In genomic region chr5:52670745-52671144, GRCm38 (mm10) we compare ENCODE assay signal across 23 mouse cellular contexts. TPM values are rescaled to one million over a fixed set of nuclear protein-coding genes. Genes with fewer than 3 reads are reported as not detected.
A peak's percentile ranks its signal among the peaks of the same experiment; 100 is the strongest.
DNase-seq lines count a peak whose midpoint lies in the region; ATAC-seq and TF ChIP-seq lines count a peak whose summit lies in the region.
"Had no signal": no experiment of that assay in that cellular context is flagged by ENCODE, and none has a peak within 500 bp of the region (broad histone marks: within the 10 kb centered on the region; RNA-seq: fewer than 3 reads in every experiment).

No protein-coding gene starts in this region.

- H3K27ac ChIP-seq in liver, adult 2 months (replicated peaks; ENCODE audit: insufficient read depth, low read depth, low read length): peak overlapping the region; percentile 98
- H3K27ac ChIP-seq in liver, embryonic 11.5 days (ENCODE audit: low read depth, low read length): no peak overlapping the region
- H3K27ac ChIP-seq in liver, embryonic 15.5 days (replicated peaks): no peak overlapping the region
- H3K27ac ChIP-seq in liver, postnatal 0 days (ENCODE audit: low read depth): peak overlapping the region; percentile 51; the same call in 1 of the 2 replicates
- H3K27ac ChIP-seq: embryonic facial prominence, embryonic 13.5 days; embryonic facial prominence, embryonic 15.5 days; forebrain, embryonic 10.5 days; forebrain, embryonic 12.5 days had no signal

- TF ChIP-seq POLR2A in liver, adult 2 months (IDR thresholded peaks at IDR 0.05; ENCODE audit: extremely low read depth, insufficient read depth, low read length): no peak
- TF ChIP-seq POLR2A in lung, adult 2 months (IDR thresholded peaks at IDR 0.05; ENCODE audit: borderline replicate concordance, extremely low read depth, low read depth, low read length): no peak

- no peak overlapping the region for H3K4me2 ChIP-seq in liver, embryonic 11.5 days
- H3K4me2 ChIP-seq in liver, embryonic 15.5 days: no peak overlapping the region
- no peak overlapping the region for H3K4me2 ChIP-seq in liver, postnatal 0 days (ENCODE audit: low read depth, low read length)
- H3K4me2 ChIP-seq: embryonic facial prominence, embryonic 13.5 days; embryonic facial prominence, embryonic 15.5 days; forebrain, embryonic 12.5 days had no signal

- TF ChIP-seq CTCF in liver, adult 2 months (IDR thresholded peaks at IDR 0.05; ENCODE audit: low read depth, low read length): no peak
- TF ChIP-seq CTCF in liver, postnatal 0 days (IDR thresholded peaks at IDR 0.05; ENCODE audit: low read depth): no peak
- TF ChIP-seq CTCF in lung, adult 2 months (IDR thresholded peaks at IDR 0.05; ENCODE audit: insufficient read depth, low read length): no peak

- ATAC-seq in liver, embryonic 11.5 days (replicated peaks; ENCODE audit: low FRiP score): no peak
- peak; percentile 17; the same call in 1 of the 2 replicates for ATAC-seq in liver, embryonic 15.5 days (ENCODE audit: insufficient read depth)
- ATAC-seq in liver, postnatal 0 days: peak; percentile 69
- ATAC-seq: forebrain, embryonic 14.5 days; forebrain, embryonic 16.5 days had no signal

- no peaks in the 10 kb centered on the region for H3K27me3 ChIP-seq in liver, adult 2 months (ENCODE audit: control insufficient read depth, insufficient read depth, low read length)
- H3K27me3 ChIP-seq in liver, embryonic 11.5 days (replicated peaks; ENCODE audit: control insufficient read depth, insufficient read depth, low read length): no peaks in the 10 kb centered on the region
- H3K27me3 ChIP-seq in liver, embryonic 15.5 days: peaks cover 27% of the 10 kb centered on the region
- no peaks in the 10 kb centered on the region for H3K27me3 ChIP-seq in liver, postnatal 0 days (ENCODE audit: insufficient read depth, low read length)
- H3K27me3 ChIP-seq: embryonic facial prominence, embryonic 15.5 days; forebrain, embryonic 12.5 days had no signal

- H3K4me1 ChIP-seq in liver, adult 2 months (ENCODE audit: control insufficient read depth, insufficient read depth, low read length): peaks cover 25% of the 10 kb centered on the region
- H3K4me1 ChIP-seq in liver, embryonic 11.5 days (replicated peaks; ENCODE audit: control insufficient read depth, insufficient read depth, low read length): 0 out of 2 replicates have a peak, but pooled peaks cover 5% of the 10 kb centered on the region
- H3K4me1 ChIP-seq in liver, embryonic 15.5 days (replicated peaks): peaks cover 23% of the 10 kb centered on the region
- peaks cover 15% of the 10 kb centered on the region for H3K4me1 ChIP-seq in liver, postnatal 0 days (ENCODE audit: insufficient read depth)
- no peaks in the 10 kb centered on the region; the same call in 1 of the 2 replicates for H3K4me1 ChIP-seq in lung, adult 2 months (ENCODE audit: control insufficient read depth, insufficient read depth, low read length)

- H3K9ac ChIP-seq in liver, adult 2 months (ENCODE audit: low read depth, low read length): no peak overlapping the region
- H3K9ac ChIP-seq in liver, embryonic 11.5 days (ENCODE audit: low read depth, low read length): no peak overlapping the region
- H3K9ac ChIP-seq in liver, embryonic 15.5 days: no peak overlapping the region
- no peak overlapping the region for H3K9ac ChIP-seq in liver, postnatal 0 days (replicated peaks)
- H3K9ac ChIP-seq: embryonic facial prominence, embryonic 13.5 days; embryonic facial prominence, embryonic 15.5 days; forebrain, embryonic 12.5 days had no signal

- WGBS in liver, adult 2 months: 29% methylated on average over 3 of the region's 3 CpGs
- WGBS in liver, embryonic 11.5 days: 83% methylated on average over 3 of the region's 3 CpGs
- 70% methylated on average over 3 of the region's 3 CpGs for WGBS in liver, embryonic 15.5 days (ENCODE audit: insufficient replicate concordance)
- WGBS in liver, postnatal 0 days (ENCODE audit: insufficient replicate concordance): 58% methylated on average over 3 of the region's 3 CpGs
- 79% methylated on average over 3 of the region's 3 CpGs for WGBS in lung, adult 2 months

- peaks cover 3% of the 10 kb centered on the region; the same call in 1 of the 2 replicates for H3K79me2 ChIP-seq in liver, adult 2 months (ENCODE audit: control insufficient read depth, insufficient read depth, low read length)

- H3K9me3 ChIP-seq in liver, embryonic 11.5 days (ENCODE audit: control insufficient read depth, low read length): no peaks in the 10 kb centered on the region
- no peaks in the 10 kb centered on the region for H3K9me3 ChIP-seq in liver, embryonic 15.5 days (replicated peaks)
- H3K9me3 ChIP-seq in liver, postnatal 0 days (ENCODE audit: low read length): no peaks in the 10 kb centered on the region
- H3K9me3 ChIP-seq: embryonic facial prominence, embryonic 13.5 days; embryonic facial prominence, embryonic 15.5 days; forebrain, embryonic 10.5 days; forebrain, embryonic 12.5 days had no signal

- TF ChIP-seq EP300 in liver, postnatal 0 days (IDR thresholded peaks at IDR 0.05; ENCODE audit: low read depth): no peak

- peaks cover 8% of the 10 kb centered on the region for H3K36me3 ChIP-seq in liver, adult 2 months (ENCODE audit: control insufficient read depth, insufficient read depth, low read length)
- no peaks in the 10 kb centered on the region; the same call in 1 of the 2 replicates for H3K36me3 ChIP-seq in liver, embryonic 11.5 days (ENCODE audit: control insufficient read depth, insufficient read depth, low read length)
- H3K36me3 ChIP-seq in liver, embryonic 15.5 days (replicated peaks): peaks cover 3% of the 10 kb centered on the region
- no peaks in the 10 kb centered on the region; the same call in 1 of the 2 replicates for H3K36me3 ChIP-seq in liver, postnatal 0 days (replicated peaks; ENCODE audit: insufficient read depth, low read length)
- H3K36me3 ChIP-seq: embryonic facial prominence, embryonic 13.5 days; forebrain, embryonic 12.5 days had no signal

- no peak overlapping the region for H3K4me3 ChIP-seq in liver, adult 2 months (ENCODE audit: insufficient read depth, low read depth, low read length)
- no peak overlapping the region for H3K4me3 ChIP-seq in liver, embryonic 11.5 days (ENCODE audit: low read depth, low read length)
- no peak overlapping the region for H3K4me3 ChIP-seq in liver, embryonic 15.5 days (replicated peaks)
- H3K4me3 ChIP-seq in liver, postnatal 0 days (ENCODE audit: low read depth, low read length): no peak overlapping the region
- no peak overlapping the region for H3K4me3 ChIP-seq in lung, adult 2 months (replicated peaks; ENCODE audit: extremely low read depth, low read depth, low read length)
- H3K4me3 ChIP-seq: embryonic facial prominence, embryonic 13.5 days; embryonic facial prominence, embryonic 15.5 days; erythroblast, embryonic 14.5 days; forebrain, embryonic 10.5 days; forebrain, embryonic 12.5 days had no signal

- peak; percentile 98 for DNase-seq in liver, adult 2 months (ENCODE audit: extremely low read depth, low read depth, low spot score)
- DNase-seq in liver, embryonic 11.5 days (ENCODE audit: low spot score): no peak
- no peak for DNase-seq in liver
- DNase-seq in liver, postnatal 0 days: no peak
- no peak for DNase-seq in lung, adult 2 months
- DNase-seq: adrenal gland, adult 2 months; adrenal gland, postnatal 10 days; adrenal gland, postnatal 25 days; cerebellum, adult 11 months; cerebellum, adult 18-20 months; cerebellum, adult 8-10 months; cerebellum, adult 9-11 months; cerebellum, postnatal 14 days; cerebellum, postnatal 36 days; embryo, embryonic 11 days had no signal

RNA-seq across cellular contexts. Expression of gene Sepsecs, which starts 1.2 kb away (rescaled TPM):
- total RNA-seq in liver, adult 2 months (2014; rRNA removed): 45.3 and 53.7 TPM in 2 replicates
- 14.1 and 16.4 TPM in 2 replicates for polyA plus RNA-seq in liver, adult 2 months (2012; rRNA removed)
- polyA plus RNA-seq in liver, embryonic 11.5 days (2014; fragmentation: Nextera tagmentation; extraction: Ambion mirVana): 12.7 and 15.0 TPM in 2 replicates
- 7.8 and 8.3 TPM in 2 replicates for polyA plus RNA-seq in liver, embryonic 15.5 days (2015; fragmentation: Nextera tagmentation; extraction: Ambion mirVana)
- polyA plus RNA-seq in liver, postnatal 0 days (2015; fragmentation: Nextera tagmentation; extraction: Ambion mirVana): 10.8 and 12.0 TPM in 2 replicates
- 4.8 and 7.2 TPM in 2 replicates for polyA plus RNA-seq in lung, adult 2 months (2012; rRNA removed)

Comparison
In these comparisons a context has a peak if more than half of its experiments do, and no peak if none do; other contexts are left out.
1. H3K27ac ChIP-seq: peak in liver, adult 2 months (single experiment) and liver, postnatal 0 days (single experiment); none in liver, embryonic 11.5 days (single experiment) and liver, embryonic 15.5 days (single experiment).